Mouse (Mus musculus): ENCODE measurements around the gene Cstb. TPM values are rescaled to one million over a fixed set of nuclear protein-coding genes. Genes with fewer than 3 reads are reported as not detected.

Gene Cstb
- polyA plus RNA-seq, 1 experiment from 2014 or later, result 114 TPM

DNA sequence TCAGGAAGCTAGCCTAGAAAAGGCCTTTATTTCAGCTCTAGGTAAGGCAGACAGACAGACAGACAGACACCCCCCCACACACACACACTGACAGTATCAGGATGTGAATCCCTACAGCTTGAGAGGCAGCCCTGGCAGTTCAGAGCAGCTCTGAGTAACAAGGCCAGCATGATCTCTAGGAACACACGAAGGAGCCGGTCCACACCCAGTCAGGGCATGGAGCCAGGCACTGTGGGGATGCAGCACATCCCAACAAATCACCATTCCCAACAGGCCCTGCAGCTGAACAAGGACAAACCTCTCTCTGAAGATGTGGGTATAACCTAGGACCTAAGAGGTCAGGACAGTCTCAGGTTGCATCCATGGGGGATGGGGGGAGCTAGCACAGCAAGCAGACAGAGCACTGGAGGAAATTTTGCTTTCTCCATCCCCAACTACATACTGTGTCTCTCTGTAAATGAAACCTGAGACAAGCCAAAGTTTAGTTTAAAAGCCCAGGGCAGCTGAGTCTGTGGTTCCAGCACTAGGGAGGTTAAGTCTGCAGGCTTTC lies 42.4 kb downstream of the Cstb start:
- H3K4me3 ChIP-seq, result no peak overlapping the region
- 70% methylated on average over 2 of the region's 2 CpGs for WGBS
- H3K27me3 ChIP-seq (ENCODE audit: low read depth, poor library complexity, severe bottlenecking), result peaks cover 14% of the 10 kb centered on the region
- H3K4me1 ChIP-seq, result peaks cover 37% of the 10 kb centered on the region
- H3K9me3 ChIP-seq (replicated peaks), result no peaks in the 10 kb centered on the region
- DNase-seq (ENCODE audit: low spot score), result no peak
- H3K27ac ChIP-seq (replicated peaks), result no peak overlapping the region
- no peaks in the 10 kb centered on the region for H3K36me3 ChIP-seq

- no peak for DNase-seq (ENCODE audit: low spot score)
- Histone ChIP-seq H3K9me3 (replicated peaks) (no peaks in the 10 kb centered on the region), H3K27ac (replicated peaks) (no peak overlapping the region; the same call in 1 of the 2 replicates), H3K36me3 (no peaks in the 10 kb centered on the region), H3K4me1 (peaks cover 13% of the 10 kb centered on the region), H3K4me3 (no peak overlapping the region), H3K27me3 (ENCODE audit: low read depth, poor library complexity, severe bottlenecking) (peaks cover 4% of the 10 kb centered on the region)
- 48% methylated on average over 15 of the region's 15 CpGs for WGBS
Observed at GRCm38 (mm10) chr10:78470582-78471313, 45.3 kb downstream of the Cstb start.

DNA sequence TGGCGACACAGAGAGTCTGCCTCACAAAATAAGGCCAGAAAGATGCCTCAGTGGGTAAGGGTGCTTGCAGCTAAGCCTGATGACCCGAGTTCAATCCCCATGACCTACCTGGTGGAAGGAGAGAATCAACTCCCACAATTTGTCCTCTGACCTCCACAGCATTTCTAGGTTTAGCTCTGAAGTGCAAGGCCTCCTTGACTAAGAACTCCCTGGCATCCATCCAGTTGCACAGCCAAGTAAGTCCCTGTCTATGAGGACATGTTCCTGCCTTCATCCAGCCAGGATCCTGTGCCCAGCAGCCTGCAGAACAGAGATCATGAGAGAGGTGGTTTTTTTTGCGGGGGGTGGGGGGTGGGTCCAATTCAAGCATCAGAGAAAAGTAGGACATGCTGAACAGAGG lies 46.6 kb downstream of the Cstb start:
- WGBS, result 81% methylated on average over 3 of the region's 3 CpGs
- no peak overlapping the region for H3K27ac ChIP-seq (replicated peaks)
- H3K27me3 ChIP-seq (ENCODE audit: low read depth, poor library complexity, severe bottlenecking), result peaks cover 4% of the 10 kb centered on the region
- H3K9me3 ChIP-seq (replicated peaks), result no peaks in the 10 kb centered on the region
- no peaks in the 10 kb centered on the region for H3K36me3 ChIP-seq
- no peak overlapping the region for H3K4me3 ChIP-seq
- peaks cover 13% of the 10 kb centered on the region for H3K4me1 ChIP-seq
- no peak for DNase-seq (ENCODE audit: low spot score)

- peaks cover 9% of the 10 kb centered on the region for H3K4me1 ChIP-seq
- H3K9me3 ChIP-seq (replicated peaks), result no peaks in the 10 kb centered on the region
- H3K27ac ChIP-seq (replicated peaks), result no peak overlapping the region
- H3K27me3 ChIP-seq (ENCODE audit: low read depth, poor library complexity, severe bottlenecking), result peaks cover 4% of the 10 kb centered on the region
- DNase-seq (ENCODE audit: low spot score), result no peak
- WGBS, result 64% methylated on average over 5 of the region's 5 CpGs
- H3K4me3 ChIP-seq, result no peak overlapping the region
- no peaks in the 10 kb centered on the region for H3K36me3 ChIP-seq
Observed at GRCm38 (mm10) chr10:78473434-78473833, 48.0 kb downstream of the Cstb start.

- Histone ChIP-seq H3K9me3 (replicated peaks) (no peaks in the 10 kb centered on the region), H3K4me1 (peaks cover 9% of the 10 kb centered on the region), H3K4me3 (no peak overlapping the region), H3K36me3 (no peaks in the 10 kb centered on the region), H3K27me3 (ENCODE audit: low read depth, poor library complexity, severe bottlenecking) (peaks cover 6% of the 10 kb centered on the region), H3K27ac (replicated peaks) (no peak overlapping the region)
- no peak for DNase-seq (ENCODE audit: low spot score)
- WGBS, result 76% methylated on average over 8 of the region's 8 CpGs
Observed at GRCm38 (mm10) chr10:78474759-78475158, 49.3 kb downstream of the Cstb start.

DNA sequence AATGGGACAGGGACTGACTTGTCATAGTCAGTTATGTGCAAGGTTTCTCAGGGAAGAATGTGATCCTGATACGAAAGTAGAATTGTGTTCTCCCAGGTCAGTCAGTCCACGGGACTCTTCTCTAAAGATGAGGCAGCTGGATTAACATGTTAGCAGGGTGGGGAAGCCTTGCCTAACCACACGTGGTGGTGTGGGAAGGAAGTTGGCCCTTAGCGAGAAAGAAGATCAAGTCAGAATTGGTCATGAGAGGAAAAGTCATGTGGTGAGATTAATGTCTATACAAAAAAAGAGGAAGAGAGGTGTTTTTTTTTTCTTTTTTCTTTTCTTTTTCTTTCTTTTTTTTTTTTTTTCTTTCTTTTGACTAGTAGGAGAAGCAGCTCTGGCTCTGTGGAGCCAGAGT lies 51.4 kb downstream of the Cstb start:
- no peak for DNase-seq (ENCODE audit: low spot score)
- H3K9me3 ChIP-seq (replicated peaks), result no peaks in the 10 kb centered on the region
- H3K27me3 ChIP-seq (ENCODE audit: low read depth, poor library complexity, severe bottlenecking), result peaks cover 24% of the 10 kb centered on the region
- H3K4me3 ChIP-seq, result no peak overlapping the region
- H3K27ac ChIP-seq (replicated peaks), result no peak overlapping the region
- H3K4me1 ChIP-seq, result peaks cover 6% of the 10 kb centered on the region; the same call in 1 of the 2 replicates
- 80% methylated on average over 4 of the region's 4 CpGs for WGBS
- no peaks in the 10 kb centered on the region for H3K36me3 ChIP-seq

Small RNA genes within 50 kb of the gene (microRNA-seq; reads per million reads assigned to microRNA genes)
- gene Mir6410 (not detected), gene Mir6907 (not detected), gene Mir6908 (not detected)

Other genes starting within 250 kb of the Cstb start
- 29.8 and 31.1 TPM in 2 replicates for gene Pwp2, start 240.5 kb upstream of the Cstb start, polyA plus RNA-seq (2016; fragmentation: Nextera tagmentation; extraction: Ambion mirVana)
- gene Trappc10, start 181.0 kb upstream of the Cstb start, polyA plus RNA-seq (2016; fragmentation: Nextera tagmentation; extraction: Ambion mirVana), result 9.3 and 12.4 TPM in 2 replicates
- 41.6 and 48.9 TPM in 2 replicates for gene Agpat3, start 73.2 kb upstream of the Cstb start, polyA plus RNA-seq (2016; fragmentation: Nextera tagmentation; extraction: Ambion mirVana)
- gene Rrp1, start 12.6 kb upstream of the Cstb start, polyA plus RNA-seq (2016; fragmentation: Nextera tagmentation; extraction: Ambion mirVana), result 319 and 355 TPM in 2 replicates
- gene Pdxk, start 39.3 kb downstream of the Cstb start, polyA plus RNA-seq (2016; fragmentation: Nextera tagmentation; extraction: Ambion mirVana), result 10.5 and 11.1 TPM in 2 replicates
- gene Olfr1358, start 91.8 kb downstream of the Cstb start, polyA plus RNA-seq (2016; fragmentation: Nextera tagmentation; extraction: Ambion mirVana), result not detected in 2 replicates
- gene Ilvbl, start 148.7 kb downstream of the Cstb start, polyA plus RNA-seq (2016; fragmentation: Nextera tagmentation; extraction: Ambion mirVana), result 38.3 and 48.9 TPM in 2 replicates
- gene Syde1, start 166.3 kb downstream of the Cstb start, polyA plus RNA-seq (2016; fragmentation: Nextera tagmentation; extraction: Ambion mirVana), result 13.4 and 14.5 TPM in 2 replicates
- not detected in 2 replicates for gene Olfr1357, start 192.4 kb downstream of the Cstb start, polyA plus RNA-seq (2016; fragmentation: Nextera tagmentation; extraction: Ambion mirVana)